Mouse (Mus musculus) forebrain, embryonic 16.5 days (tissue): ENCODE measurements around the gene Sclt1. TPM values are rescaled to one million over a fixed set of nuclear protein-coding genes. Genes with fewer than 3 reads are reported as not detected.
"Not testable (repeated sequence)": the region's sequence is repeated elsewhere in the genome, so short reads cannot be mapped to it uniquely, and the experiment has no call there.

Source experiments
- ATAC-seq: fragments of 200-750 bp; cut with Nextera tagmentation; 2 replicates; pipeline ENCODE4 v1.8.0; 2017; ENCODE audit warnings: mild to moderate bottlenecking, moderate library complexity
- H3K27ac ChIP-seq: fragments of 300-500 bp; sonication (generic); 2 replicates; pipeline ENCODE4 v1.5.1; 2014; ENCODE audit warnings: low read length, control low read depth
- H3K27me3 ChIP-seq: fragments of 300-500 bp; sonication (generic); replicated peaks from 2 replicates; pipeline ENCODE4 v1.6.1; 2014; ENCODE audit warnings: low read length; ENCODE audit not compliant: control insufficient read depth, insufficient read depth
- H3K36me3 ChIP-seq: fragments of 300-500 bp; sonication (generic); 2 replicates; pipeline ENCODE4 v1.6.1; 2014; ENCODE audit not compliant: control insufficient read depth, insufficient read depth
- H3K4me1 ChIP-seq: fragments of 300-500 bp; sonication (generic); replicated peaks from 2 replicates; pipeline ENCODE4 v1.6.1; 2014; ENCODE audit warnings: low read length; ENCODE audit not compliant: control insufficient read depth, insufficient read depth
- H3K4me2 ChIP-seq: fragments of 300-500 bp; sonication (generic); 2 replicates; pipeline ENCODE4 v1.6.1; 2014; ENCODE audit warnings: mild to moderate bottlenecking, low read length, control low read depth
- H3K4me3 ChIP-seq: fragments of 300-500 bp; sonication (generic); replicated peaks from 2 replicates; pipeline ENCODE4 v1.5.1; 2014; ENCODE audit warnings: mild to moderate bottlenecking, low read length, control low read depth
- H3K9ac ChIP-seq: fragments of 300-500 bp; sonication (generic); replicated peaks from 2 replicates; pipeline ENCODE4 v1.6.1; 2014; ENCODE audit warnings: low read depth, low read length, control low read depth
- H3K9me3 ChIP-seq: fragments of 300-500 bp; sonication (generic); 2 replicates; pipeline ENCODE4 v1.6.1; 2016; ENCODE audit warnings: low read length; ENCODE audit not compliant: control insufficient read depth
- WGBS: fragments of 180-500 bp; shearing (Covaris S2); extraction: QIAGEN DNeasy Blood & Tissue Kit; methylation state at CpG from one replicate; pipeline ENCODE4 v1.1.7; 2014; 5-methylcytosine and 5-hydroxymethylcytosine counted together
- polyA plus RNA-seq: library from polyadenylated mRNA; unstranded; fragments of >200 nt; fragmentation: Nextera tagmentation; extraction: Ambion mirVana; gene quantifications from 2 replicates; pipeline ENCODE4 v1.2.1, GENCODE M21; 2015

The Sclt1 gene
- polyA plus RNA-seq, result 17.4 and 18.9 TPM in 2 replicates

- no peaks in the 10 kb centered on the region for H3K27me3 ChIP-seq
- peak within 1 kb of the TSS; percentile 89 for H3K4me3 ChIP-seq
- peaks cover 13% of the 10 kb centered on the region; the same call in 1 of the 2 replicates for H3K4me1 ChIP-seq
- no peaks in the 10 kb centered on the region for H3K36me3 ChIP-seq
- H3K4me2 ChIP-seq, result peak within 1 kb of the TSS; percentile 72
- H3K9me3 ChIP-seq, result no peaks in the 10 kb centered on the region
- H3K9ac ChIP-seq, result peak within 1 kb of the TSS; percentile 77
- peak; percentile 100 for ATAC-seq
- WGBS, result under 1% methylated on average over 50 of the region's 66 CpGs
- peak within 1 kb of the TSS; percentile 86 for H3K27ac ChIP-seq
Observed at GRCm38 (mm10) chr3:41742278-41742934, at the start of gene Sclt1, which contains the start of gene D3Ertd751e. Sclt1 (minus strand) TSS chr3:41742514. D3Ertd751e (plus strand) TSS chr3:41742611.

DNA sequence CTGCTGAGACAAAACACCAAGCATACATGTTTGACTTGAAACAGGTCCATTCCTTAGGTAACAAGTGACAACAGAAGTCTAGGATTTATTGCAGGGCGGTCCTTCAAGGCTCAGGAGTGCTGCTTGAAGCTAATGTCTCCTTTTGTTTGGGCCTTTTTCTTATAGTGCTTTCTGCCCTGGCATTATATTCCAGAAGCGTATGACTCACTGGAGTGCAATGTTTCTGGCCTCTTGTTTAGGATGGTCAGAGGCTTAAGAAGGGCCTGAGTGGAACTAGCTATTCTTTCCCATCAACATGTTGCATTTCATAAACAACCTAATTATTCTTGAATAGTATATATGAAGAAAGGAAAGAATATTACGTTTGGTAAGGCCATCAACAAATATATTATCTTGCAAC lies 19.8 kb upstream of the Sclt1 start:
- Histone ChIP-seq H3K9ac (no peak overlapping the region), H3K27me3 (no peaks in the 10 kb centered on the region), H3K27ac (no peak overlapping the region), H3K9me3 (no peaks in the 10 kb centered on the region), H3K4me1 (no peaks in the 10 kb centered on the region), H3K36me3 (no peaks in the 10 kb centered on the region), H3K4me3 (no peak overlapping the region), H3K4me2 (no peak overlapping the region)
- WGBS, result 84% methylated on average over 3 of the region's 3 CpGs
- ATAC-seq, result no peak

DNA sequence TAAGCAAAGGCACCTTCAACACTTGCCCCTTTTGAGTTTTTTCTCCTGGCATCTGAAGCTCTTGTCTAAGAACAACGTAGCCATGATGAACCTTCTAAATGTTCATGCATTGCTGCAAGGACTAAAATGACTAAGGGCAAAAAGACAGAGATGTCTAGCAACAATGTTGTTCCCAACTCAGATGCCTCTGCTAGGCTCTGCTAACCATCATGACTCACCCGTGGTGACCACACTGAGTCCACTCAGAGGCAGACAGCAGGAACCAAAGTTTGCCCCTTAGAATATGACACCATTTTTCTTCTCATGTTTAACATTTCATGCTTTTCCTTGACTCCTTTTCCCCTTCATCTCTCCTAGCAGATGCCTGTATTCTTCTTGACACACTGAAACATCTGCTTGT lies 12.2 kb upstream of the Sclt1 start:
- Histone ChIP-seq H3K9ac (no peak overlapping the region), H3K4me1 (no peaks in the 10 kb centered on the region), H3K36me3 (no peaks in the 10 kb centered on the region), H3K9me3 (no peaks in the 10 kb centered on the region), H3K4me2 (no peak overlapping the region), H3K27ac (no peak overlapping the region), H3K27me3 (no peaks in the 10 kb centered on the region), H3K4me3 (no peak overlapping the region)
- WGBS, result 94% methylated on average over 2 of the region's 2 CpGs
- ATAC-seq, result no peak

- no peak for ATAC-seq
- H3K4me3 ChIP-seq, result no peak overlapping the region
- H3K9ac ChIP-seq, result no peak overlapping the region
- H3K4me2 ChIP-seq, result peak overlapping the region; percentile 67
- H3K27me3 ChIP-seq, result no peaks in the 10 kb centered on the region
- no peaks in the 10 kb centered on the region for H3K36me3 ChIP-seq
- H3K4me1 ChIP-seq, result peaks cover 13% of the 10 kb centered on the region; the same call in 1 of the 2 replicates
- 25% methylated on average over 6 of the region's 6 CpGs for WGBS
- no peaks in the 10 kb centered on the region for H3K9me3 ChIP-seq
- no peak overlapping the region for H3K27ac ChIP-seq
Observed at GRCm38 (mm10) chr3:41743436-41743835, 1.1 kb upstream of the Sclt1 start.

- peak overlapping the region; percentile 77 for H3K9ac ChIP-seq
- ATAC-seq, result peak; percentile 68
- no peaks in the 10 kb centered on the region for H3K9me3 ChIP-seq
- WGBS, result under 1% methylated on average over 39 of the region's 39 CpGs
- H3K36me3 ChIP-seq, result no peaks in the 10 kb centered on the region
- H3K4me3 ChIP-seq, result peak overlapping the region; percentile 89
- peaks cover 13% of the 10 kb centered on the region; the same call in 1 of the 2 replicates for H3K4me1 ChIP-seq
- H3K4me2 ChIP-seq, result peak overlapping the region; percentile 72
- no peaks in the 10 kb centered on the region for H3K27me3 ChIP-seq
- H3K27ac ChIP-seq, result peak overlapping the region; percentile 86
Observed at GRCm38 (mm10) chr3:41741601-41742277, 575 bp downstream of the Sclt1 start.

DNA sequence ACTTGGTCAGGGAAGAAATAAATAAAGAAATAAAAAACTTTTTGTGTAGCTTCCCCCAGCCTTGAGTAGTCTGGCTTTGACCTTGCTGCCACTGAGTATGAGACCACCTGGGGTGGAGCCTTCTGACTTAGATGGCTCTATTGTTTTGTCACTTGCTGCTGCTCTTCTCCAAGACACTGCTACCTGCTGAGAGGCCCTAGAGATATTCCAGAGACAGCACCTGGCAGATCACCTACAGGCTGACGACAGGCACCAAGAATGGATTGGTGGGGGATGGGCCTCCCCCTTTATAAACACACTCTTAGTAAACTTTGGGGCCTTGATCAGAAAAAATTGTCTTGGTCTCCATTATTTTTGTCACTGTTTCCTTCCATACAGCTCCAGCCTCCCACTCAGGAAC lies 46.6 kb downstream of the Sclt1 start:
- no peak overlapping the region for H3K4me2 ChIP-seq
- no peak overlapping the region for H3K4me3 ChIP-seq
- no peaks in the 10 kb centered on the region for H3K9me3 ChIP-seq
- H3K27ac ChIP-seq, result no peak overlapping the region
- WGBS, result 70% methylated on average over 1 of the region's 1 CpGs
- no peak for ATAC-seq
- no peaks in the 10 kb centered on the region for H3K36me3 ChIP-seq
- H3K4me1 ChIP-seq, result no peaks in the 10 kb centered on the region; the same call in 1 of the 2 replicates
- no peaks in the 10 kb centered on the region for H3K27me3 ChIP-seq
- H3K9ac ChIP-seq, result no peak overlapping the region

GRCm38 (mm10) chr3:41692440-41693142 lies 49.7 kb downstream of the Sclt1 start:
- WGBS, result 62% methylated on average over 4 of the region's 4 CpGs
- Histone ChIP-seq H3K9ac (no peak overlapping the region), H3K4me2 (no peak overlapping the region), H3K36me3 (no peaks in the 10 kb centered on the region), H3K27ac (peak overlapping the region; percentile 58), H3K4me1 (no peaks in the 10 kb centered on the region; the same call in 1 of the 2 replicates), H3K27me3 (no peaks in the 10 kb centered on the region), H3K4me3 (no peak overlapping the region), H3K9me3 (no peaks in the 10 kb centered on the region)
- ATAC-seq, result peak; percentile 93

- not testable (repeated sequence) for ATAC-seq, H3K4me2 ChIP-seq, H3K36me3 ChIP-seq, H3K27ac ChIP-seq, H3K4me3 ChIP-seq, H3K27me3 ChIP-seq, H3K9ac ChIP-seq, H3K4me1 ChIP-seq, H3K9me3 ChIP-seq
- 94% methylated on average over 13 of the region's 13 CpGs for WGBS
Observed at GRCm38 (mm10) chr3:41690114-41690640, 52.1 kb downstream of the Sclt1 start.

- Histone ChIP-seq H3K4me1 (no peaks in the 10 kb centered on the region), H3K27ac (no peak overlapping the region), H3K4me3 (no peak overlapping the region), H3K9me3 (no peaks in the 10 kb centered on the region), H3K4me2 (no peak overlapping the region), H3K27me3 (no peaks in the 10 kb centered on the region), H3K9ac (no peak overlapping the region), H3K36me3 (no peaks in the 10 kb centered on the region)
- 92% methylated on average over 2 of the region's 2 CpGs for WGBS
- no peak for ATAC-seq
Observed at GRCm38 (mm10) chr3:41686396-41686795, 55.9 kb downstream of the Sclt1 start.
